Mouse (Mus musculus) liver, embryonic 15.5 days (tissue): ENCODE measurements around the gene Tmem248. TPM values are rescaled to one million over a fixed set of nuclear protein-coding genes. Genes with fewer than 3 reads are reported as not detected.
A peak's percentile ranks its signal among the peaks of the same experiment; 100 is the strongest.
"Not testable (repeated sequence)": the region's sequence is repeated elsewhere in the genome, so short reads cannot be mapped to it uniquely, and the experiment has no call there.

Experiments used
- ATAC-seq: fragments of 200-750 bp; cut with Nextera tagmentation; 2 replicates; pipeline ENCODE4 v1.8.0; 2017; ENCODE audit warnings: moderate number of reproducible peaks, mild to moderate bottlenecking, moderate library complexity; ENCODE audit not compliant: insufficient read depth
- H3K27ac ChIP-seq: fragments of 300-500 bp; sonication (generic); replicated peaks from 2 replicates; pipeline ENCODE4 v1.5.1; 2015; ENCODE audit warnings: mild to moderate bottlenecking, inconsistent platforms
- H3K27me3 ChIP-seq: fragments of 300-500 bp; sonication (generic); 2 replicates; pipeline ENCODE4 v1.6.1; 2015; ENCODE audit warnings: mild to moderate bottlenecking, inconsistent platforms
- H3K36me3 ChIP-seq: fragments of 300-500 bp; sonication (generic); replicated peaks from 2 replicates; pipeline ENCODE4 v1.6.1; 2015; ENCODE audit warnings: moderate library complexity, mild to moderate bottlenecking, inconsistent platforms
- H3K4me1 ChIP-seq: fragments of 300-500 bp; sonication (generic); replicated peaks from 2 replicates; pipeline ENCODE4 v1.6.1; 2015; ENCODE audit warnings: inconsistent platforms
- H3K4me2 ChIP-seq: fragments of 300-500 bp; sonication (generic); 2 replicates; pipeline ENCODE4 v1.6.1; 2015; ENCODE audit warnings: moderate library complexity, mild to moderate bottlenecking, inconsistent platforms
- H3K4me3 ChIP-seq: fragments of 300-500 bp; sonication (generic); replicated peaks from 2 replicates; pipeline ENCODE4 v1.5.1; 2015; ENCODE audit warnings: mild to moderate bottlenecking, inconsistent platforms
- H3K9ac ChIP-seq: fragments of 300-500 bp; sonication (generic); 2 replicates; pipeline ENCODE4 v1.6.1; 2015; ENCODE audit warnings: moderate library complexity, mild to moderate bottlenecking, inconsistent platforms
- H3K9me3 ChIP-seq: fragments of 300-500 bp; sonication (generic); replicated peaks from 2 replicates; pipeline ENCODE4 v1.6.1; 2016; ENCODE audit warnings: inconsistent platforms
- WGBS: fragments of 180-500 bp; shearing (Covaris S2); methylation state at CpG from one replicate; pipeline ENCODE4 v1.1.7; 2015; ENCODE audit warnings: mixed read lengths; ENCODE audit not compliant: insufficient replicate concordance; 5-methylcytosine and 5-hydroxymethylcytosine counted together
- polyA plus RNA-seq: library from polyadenylated mRNA; unstranded; fragments of >200 nt; fragmentation: Nextera tagmentation; extraction: Ambion mirVana; gene quantifications from 2 replicates; pipeline ENCODE4 v1.2.1, GENCODE M21; 2015

Tmem248 gene
- polyA plus RNA-seq, 1 experiment from 2014 or later: 26.2 TPM

DNA sequence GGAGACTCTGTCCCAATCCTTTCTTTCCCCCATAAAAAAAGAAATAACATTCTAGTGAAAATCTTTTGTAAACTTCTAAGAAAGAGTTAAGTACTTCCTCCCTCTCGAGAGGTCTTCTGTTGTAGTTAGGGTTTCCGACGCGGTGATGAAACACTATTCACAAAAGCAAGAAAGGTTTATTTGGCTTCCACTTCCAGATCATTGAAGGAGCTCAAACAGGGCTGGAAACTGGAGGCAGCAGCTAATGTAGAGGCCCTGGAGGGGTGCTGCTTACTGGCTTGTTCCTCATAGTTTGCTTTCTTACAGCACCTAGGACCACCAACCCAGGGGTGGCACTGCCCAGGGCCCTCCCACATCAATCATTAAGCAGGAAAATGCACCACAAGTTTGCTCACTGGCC, 11.2 kb downstream of the Tmem248 start:
- Histone ChIP-seq H3K27ac (no peak overlapping the region), H3K36me3 (peaks cover 63% of the 10 kb centered on the region)
- WGBS: 63% methylated on average over 4 of the region's 4 CpGs

DNA sequence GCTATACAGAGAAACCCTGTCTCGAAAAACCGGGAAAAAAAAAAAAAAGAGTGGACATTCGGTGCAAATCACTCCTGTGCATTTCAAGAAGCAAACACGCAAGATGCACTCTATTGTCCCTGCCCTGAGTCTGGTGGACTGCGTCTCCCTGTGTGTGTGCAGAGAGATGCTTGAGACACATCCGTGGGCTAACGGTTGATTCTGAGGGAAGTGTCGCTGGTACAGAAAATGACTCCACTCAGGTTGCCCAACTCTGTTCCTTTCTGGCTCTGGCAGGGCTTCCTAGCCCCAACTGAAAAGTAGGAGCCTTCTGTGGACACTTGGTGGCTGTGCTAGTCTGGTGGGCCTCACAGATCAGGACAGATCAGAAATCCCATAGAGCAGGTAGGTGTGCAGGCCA, 19.4 kb downstream of the Tmem248 start:
- no peak overlapping the region for H3K27ac ChIP-seq
- no peak overlapping the region for H3K9ac ChIP-seq
- H3K9me3 ChIP-seq: no peaks in the 10 kb centered on the region
- peaks cover 99% of the 10 kb centered on the region for H3K36me3 ChIP-seq
- no peaks in the 10 kb centered on the region for H3K27me3 ChIP-seq
- no peak overlapping the region for H3K4me2 ChIP-seq
- H3K4me3 ChIP-seq: no peak overlapping the region
- H3K4me1 ChIP-seq: no peaks in the 10 kb centered on the region
- 84% methylated on average over 8 of the region's 8 CpGs for WGBS
- ATAC-seq: no peak; the same call in 1 of the 2 replicates

More for the DNA sequence above, 11.2 kb downstream of the Tmem248 start:
- no peak for ATAC-seq
- Histone ChIP-seq H3K9ac (no peak overlapping the region), H3K9me3 (no peaks in the 10 kb centered on the region), H3K4me2 (no peak overlapping the region), H3K27me3 (no peaks in the 10 kb centered on the region), H3K4me3 (no peak overlapping the region), H3K4me1 (peaks cover 42% of the 10 kb centered on the region)

DNA sequence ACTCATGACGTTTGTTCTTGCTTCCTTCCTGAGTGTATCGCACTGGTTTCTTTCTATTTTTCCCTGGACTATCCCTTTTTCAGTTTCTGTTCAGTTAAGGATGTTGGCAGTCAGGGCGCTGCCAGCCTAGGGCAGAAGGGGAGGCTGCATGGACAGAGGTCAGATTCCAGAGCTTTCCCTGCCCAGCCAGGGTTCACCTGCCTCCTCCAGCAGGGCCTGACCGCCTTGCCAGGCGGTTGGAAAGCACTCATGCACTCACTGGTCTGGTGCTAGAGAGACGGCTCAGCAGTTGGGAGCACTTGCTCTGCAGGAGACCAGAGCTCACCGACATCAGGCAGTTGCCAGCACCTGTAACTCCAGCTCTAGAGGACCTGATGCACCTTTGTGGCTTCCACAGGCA, 22.4 kb downstream of the Tmem248 start:
- no peak overlapping the region for H3K27ac ChIP-seq
- ATAC-seq: no peak
- H3K9ac ChIP-seq: no peak overlapping the region
- H3K27me3 ChIP-seq: no peaks in the 10 kb centered on the region
- H3K4me3 ChIP-seq: no peak overlapping the region
- no peaks in the 10 kb centered on the region for H3K4me1 ChIP-seq
- H3K4me2 ChIP-seq: no peak overlapping the region
- H3K36me3 ChIP-seq: peaks cover 99% of the 10 kb centered on the region
- WGBS: 82% methylated on average over 7 of the region's 7 CpGs
- no peaks in the 10 kb centered on the region for H3K9me3 ChIP-seq

DNA sequence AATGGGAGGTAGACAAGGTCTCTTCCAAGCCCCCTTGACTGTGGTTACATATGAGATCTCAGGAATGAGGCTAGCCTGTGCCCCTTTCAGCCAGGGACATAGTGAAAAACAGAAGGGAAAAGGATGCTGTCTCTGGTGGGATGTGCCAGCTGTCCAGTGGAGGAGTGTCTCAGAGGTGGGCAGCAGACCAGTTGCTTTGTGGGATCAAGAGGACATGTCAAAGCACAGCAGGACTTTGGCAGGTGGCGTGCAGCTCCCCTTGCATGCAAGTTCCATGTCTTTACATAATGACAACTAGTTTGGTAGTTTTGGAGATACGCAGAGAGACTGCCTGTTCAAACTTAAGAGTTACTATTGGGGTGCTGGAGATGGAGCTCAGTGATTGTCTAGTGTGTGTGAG, 23.0 kb downstream of the Tmem248 start:
- no peak overlapping the region for H3K4me3 ChIP-seq
- peaks cover 99% of the 10 kb centered on the region for H3K36me3 ChIP-seq
- H3K4me2 ChIP-seq: no peak overlapping the region
- no peaks in the 10 kb centered on the region for H3K4me1 ChIP-seq
- no peak overlapping the region for H3K27ac ChIP-seq
- H3K27me3 ChIP-seq: no peaks in the 10 kb centered on the region
- no peak for ATAC-seq
- no peak overlapping the region for H3K9ac ChIP-seq
- no peaks in the 10 kb centered on the region for H3K9me3 ChIP-seq
- 89% methylated on average over 2 of the region's 2 CpGs for WGBS

DNA sequence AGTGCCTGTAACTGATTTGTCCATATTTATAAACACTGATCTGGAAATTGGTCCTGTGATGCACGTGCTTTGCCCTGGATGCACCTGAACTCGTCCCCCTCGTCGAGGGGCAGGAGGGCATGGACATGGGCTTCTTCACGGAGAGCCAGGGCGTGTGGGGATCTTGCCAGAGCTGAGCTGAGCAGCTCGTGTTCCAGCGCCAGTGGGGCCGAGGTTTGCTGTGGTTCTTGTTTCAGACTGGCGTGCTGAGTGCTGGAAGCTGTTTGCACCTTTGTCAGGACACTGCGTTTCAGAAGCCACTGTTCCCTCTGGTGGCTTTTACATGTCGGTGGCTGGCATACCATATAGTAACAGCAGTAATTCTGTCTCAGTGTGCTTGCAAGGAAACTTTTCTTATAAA, 24.5 kb downstream of the Tmem248 start:
- Histone ChIP-seq H3K4me1 (no peaks in the 10 kb centered on the region), H3K9ac (no peak overlapping the region), H3K27me3 (no peaks in the 10 kb centered on the region), H3K4me3 (no peak overlapping the region), H3K36me3 (peaks cover 99% of the 10 kb centered on the region), H3K4me2 (no peak overlapping the region), H3K9me3 (no peaks in the 10 kb centered on the region), H3K27ac (no peak overlapping the region)
- 86% methylated on average over 12 of the region's 12 CpGs for WGBS
- no peak for ATAC-seq

DNA sequence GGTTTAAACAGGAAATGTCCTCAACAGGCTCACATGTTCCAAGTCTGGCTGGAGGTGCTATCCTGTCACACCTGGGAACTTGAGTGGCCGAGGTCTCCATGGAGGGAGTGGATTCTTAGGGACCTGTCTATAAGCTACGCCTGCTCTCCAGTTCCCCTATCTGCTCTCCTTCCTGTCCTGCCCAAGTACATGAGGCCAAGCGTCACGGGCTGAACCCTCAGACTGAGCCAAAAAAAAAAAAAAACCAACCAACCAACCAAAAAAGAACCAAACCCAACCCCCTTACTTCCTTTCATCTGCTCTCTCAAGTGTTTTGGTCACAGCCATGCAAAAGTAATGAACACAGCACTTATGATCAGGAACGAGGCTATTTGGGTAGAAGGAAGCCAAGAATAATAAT, 30.9 kb downstream of the Tmem248 start:
- H3K36me3 ChIP-seq: peaks cover 100% of the 10 kb centered on the region
- no peak overlapping the region for H3K4me3 ChIP-seq
- no peak for ATAC-seq
- H3K27ac ChIP-seq: no peak overlapping the region
- no peaks in the 10 kb centered on the region for H3K4me1 ChIP-seq
- H3K9ac ChIP-seq: no peak overlapping the region
- H3K4me2 ChIP-seq: no peak overlapping the region
- no peaks in the 10 kb centered on the region for H3K9me3 ChIP-seq
- 62% methylated on average over 5 of the region's 5 CpGs for WGBS
- H3K27me3 ChIP-seq: no peaks in the 10 kb centered on the region

DNA sequence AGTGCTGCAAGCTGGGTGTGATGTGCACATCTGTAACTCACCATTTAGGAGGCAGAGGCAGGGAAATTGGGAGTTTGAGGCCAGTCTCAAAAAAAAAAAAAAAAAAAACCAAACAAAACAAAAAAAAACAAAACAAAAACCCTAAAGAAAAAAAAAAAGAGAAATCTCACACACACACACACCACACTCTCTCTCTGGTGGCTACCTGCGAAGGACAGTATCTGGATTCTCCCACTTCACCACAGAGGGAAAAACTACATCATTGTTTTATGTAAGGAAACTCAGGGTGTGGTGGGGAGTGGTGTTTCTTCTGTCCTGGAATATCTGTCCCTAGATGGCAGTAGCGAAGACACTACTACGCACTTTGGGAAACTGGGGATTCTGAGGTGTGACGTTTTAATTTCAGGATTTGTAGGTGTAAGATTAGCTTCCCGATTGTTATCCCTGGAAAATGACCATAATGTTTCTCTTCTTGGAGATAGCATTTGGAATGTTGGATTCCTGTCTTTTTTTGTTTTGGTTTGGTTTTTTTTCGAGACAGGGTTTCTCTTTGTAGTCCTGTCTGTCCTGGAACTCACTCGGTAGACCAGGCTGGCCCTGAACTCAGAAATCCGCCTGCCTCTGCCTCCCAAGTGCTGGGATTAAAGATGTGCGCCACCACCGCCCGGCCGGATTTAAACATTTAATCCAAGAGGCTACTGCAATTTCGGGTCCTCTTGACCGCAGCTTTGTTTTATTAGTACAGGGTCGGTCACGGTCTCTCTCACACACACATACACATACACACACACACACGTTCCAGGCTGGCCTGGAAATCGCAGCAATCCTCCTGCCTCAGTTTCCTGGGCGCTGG, 37.5 kb downstream of the Tmem248 start:
- no peak for ATAC-seq
- H3K4me1 ChIP-seq: peaks cover 34% of the 10 kb centered on the region
- peak overlapping the region; percentile 90 for H3K27ac ChIP-seq
- H3K4me3 ChIP-seq: peak overlapping the region; percentile 82
- peak overlapping the region; percentile 81 for H3K9ac ChIP-seq
- peak overlapping the region; percentile 91 for H3K4me2 ChIP-seq
- no peaks in the 10 kb centered on the region for H3K9me3 ChIP-seq
- no peaks in the 10 kb centered on the region for H3K27me3 ChIP-seq
- 6% methylated on average over 19 of the region's 19 CpGs for WGBS
- peaks cover 46% of the 10 kb centered on the region for H3K36me3 ChIP-seq

DNA sequence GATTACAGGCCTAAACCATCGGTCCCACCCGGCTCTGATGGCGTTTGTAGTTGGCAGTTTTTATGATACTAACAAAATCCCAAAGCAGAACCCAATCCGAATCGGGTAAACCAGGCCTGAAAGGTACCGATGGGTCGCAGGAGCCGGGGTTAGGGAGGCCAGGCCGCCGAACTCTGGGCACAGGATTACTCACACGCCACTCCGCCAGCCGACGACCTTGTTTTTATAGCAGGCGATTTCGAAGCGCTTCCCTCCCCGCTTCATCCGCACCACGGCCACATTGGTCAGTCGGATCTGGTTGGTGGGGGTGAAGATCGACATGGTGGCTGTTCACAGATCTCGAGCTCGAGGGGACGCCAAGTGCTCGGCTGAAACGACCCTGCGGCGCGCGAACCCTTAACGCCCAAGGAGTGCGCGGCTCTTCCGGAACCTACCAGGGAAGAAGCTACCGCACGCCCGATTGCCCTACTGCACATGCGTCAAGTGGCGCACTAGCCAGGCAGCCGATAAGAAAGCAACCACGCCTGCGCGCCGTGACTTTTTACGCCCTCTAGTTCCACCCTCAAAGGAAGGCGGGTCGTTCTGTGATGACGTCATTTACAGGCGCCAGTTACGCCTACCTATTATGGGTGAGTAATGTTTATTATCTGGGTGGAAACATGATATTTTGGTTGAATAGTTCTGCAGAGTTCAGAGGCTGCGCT, 38.3 kb downstream of the Tmem248 start, which contains the start of the genes Sbds and Tyw1:
Gene Sbds (minus strand): TSS at position 514 of the 704 bp plus-strand sequence.
Gene Tyw1 (plus strand): TSS at position 603 of the 704 bp plus-strand sequence.
- H3K9ac ChIP-seq: peak within 1 kb of the TSS; percentile 81
- H3K4me1 ChIP-seq: peaks cover 34% of the 10 kb centered on the region
- no peaks in the 10 kb centered on the region for H3K27me3 ChIP-seq
- H3K9me3 ChIP-seq: no peaks in the 10 kb centered on the region
- peak within 1 kb of the TSS; percentile 90 for H3K27ac ChIP-seq
- peak; percentile 85 for ATAC-seq
- peak within 1 kb of the TSS; percentile 91 for H3K4me2 ChIP-seq
- under 1% methylated on average over 52 of the region's 52 CpGs for WGBS
- H3K4me3 ChIP-seq: peak within 1 kb of the TSS; percentile 82
- peaks cover 38% of the 10 kb centered on the region for H3K36me3 ChIP-seq

DNA sequence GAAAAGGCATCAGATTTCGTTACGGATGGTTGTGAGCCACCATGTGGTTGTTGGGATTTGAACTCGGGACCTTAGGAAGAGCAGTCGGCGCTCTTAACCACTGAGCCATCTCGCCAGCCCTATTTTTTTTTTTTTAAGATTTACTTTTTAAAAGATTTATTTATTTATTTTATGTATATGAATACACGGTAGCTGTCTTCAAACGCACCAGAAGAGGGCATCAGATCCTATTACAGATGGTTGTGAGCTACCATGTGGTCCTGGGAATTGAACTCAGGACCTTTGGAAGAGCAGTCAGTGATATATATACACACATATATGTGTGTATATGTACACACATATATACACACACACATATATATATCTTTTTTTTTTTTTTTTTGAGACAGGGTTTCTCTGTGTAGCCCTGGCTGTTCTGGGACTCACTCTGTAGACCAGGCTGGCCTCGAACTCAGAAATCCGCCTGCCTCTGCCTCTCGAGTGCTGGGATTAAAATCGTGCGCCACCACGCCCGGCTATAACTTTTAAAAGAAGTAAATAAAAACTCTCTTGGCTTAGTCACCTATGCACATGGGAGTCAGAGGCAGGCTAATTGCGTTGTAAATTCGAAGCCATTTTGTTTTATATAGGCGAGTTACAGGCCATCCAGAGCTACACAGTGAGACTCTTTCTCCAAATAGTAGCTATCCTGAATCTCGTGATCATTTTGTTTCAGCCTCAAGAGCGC, 39.1 kb downstream of the Tmem248 start:
- H3K9me3 ChIP-seq, H3K27me3 ChIP-seq: not testable (repeated sequence)
- Histone ChIP-seq H3K4me1 (peaks cover 34% of the 10 kb centered on the region), H3K4me3 (peak overlapping the region; percentile 82), H3K36me3 (peaks cover 30% of the 10 kb centered on the region), H3K4me2 (peak overlapping the region; percentile 91), H3K27ac (peak overlapping the region; percentile 90), H3K9ac (peak overlapping the region; percentile 60)
- ATAC-seq: peak; percentile 0; the same call in 1 of the 2 replicates
- 21% methylated on average over 20 of the region's 20 CpGs for WGBS

DNA sequence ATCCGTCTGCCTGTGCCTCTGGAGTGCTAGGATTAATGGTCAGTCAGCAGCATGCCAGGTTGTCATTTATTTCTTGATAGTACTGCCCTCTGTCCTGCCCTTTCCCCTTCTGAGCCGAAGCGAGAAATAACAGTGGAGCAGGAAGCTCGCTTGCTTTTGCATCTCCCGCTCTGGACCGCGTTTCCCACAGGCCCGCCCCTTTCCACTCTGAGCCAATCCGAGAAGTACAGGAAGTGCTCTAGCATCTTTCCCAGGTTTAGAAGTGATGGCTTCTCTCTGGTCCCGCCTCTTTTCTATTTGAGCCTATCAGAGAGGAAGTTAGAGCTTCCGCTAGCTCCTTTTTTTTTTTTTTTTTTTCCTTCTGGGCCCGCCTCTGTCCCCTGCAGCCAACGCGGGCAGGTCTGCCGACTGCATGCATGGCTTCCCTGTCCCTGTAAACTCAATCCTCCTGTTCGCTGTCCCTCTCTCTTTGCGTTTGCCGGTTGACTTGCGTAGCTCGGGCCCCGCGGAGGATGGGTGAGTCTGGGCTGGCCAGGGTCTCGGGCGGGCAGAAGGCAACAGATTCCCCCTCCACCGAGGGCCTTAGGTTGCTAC, 39.9 kb downstream of the Tmem248 start:
- peak; percentile 88 for ATAC-seq

More for the DNA sequence above, 39.9 kb downstream of the Tmem248 start:
- Histone ChIP-seq H3K36me3 (peaks cover 22% of the 10 kb centered on the region), H3K27me3 (no peaks in the 10 kb centered on the region), H3K27ac (peak overlapping the region; percentile 90), H3K9me3 (no peaks in the 10 kb centered on the region), H3K4me3 (peak overlapping the region; percentile 82), H3K4me1 (peaks cover 34% of the 10 kb centered on the region), H3K9ac (peak overlapping the region; percentile 83), H3K4me2 (peak overlapping the region; percentile 91)
- 1% methylated on average over 25 of the region's 25 CpGs for WGBS
